Mouse (Mus musculus) liver, embryonic 15.5 days (tissue): ENCODE measurements at regions not wholly inside any gene's neighbourhood (a gene's known extent, or its start where the extent isn't known, plus 50 kb on each side); places are given as distances from the start of the nearest gene placed in this dataset.

Experiments
- ATAC-seq: fragments of 200-750 bp; cut with Nextera tagmentation; 2 replicates; pipeline ENCODE4 v1.8.0; 2017; ENCODE audit warnings: moderate number of reproducible peaks, mild to moderate bottlenecking, moderate library complexity; ENCODE audit not compliant: insufficient read depth
- H3K27ac ChIP-seq: fragments of 300-500 bp; sonication (generic); replicated peaks from 2 replicates; pipeline ENCODE4 v1.5.1; 2015; ENCODE audit warnings: mild to moderate bottlenecking, inconsistent platforms
- H3K27me3 ChIP-seq: fragments of 300-500 bp; sonication (generic); 2 replicates; pipeline ENCODE4 v1.6.1; 2015; ENCODE audit warnings: mild to moderate bottlenecking, inconsistent platforms
- H3K36me3 ChIP-seq: fragments of 300-500 bp; sonication (generic); replicated peaks from 2 replicates; pipeline ENCODE4 v1.6.1; 2015; ENCODE audit warnings: moderate library complexity, mild to moderate bottlenecking, inconsistent platforms
- H3K4me1 ChIP-seq: fragments of 300-500 bp; sonication (generic); replicated peaks from 2 replicates; pipeline ENCODE4 v1.6.1; 2015; ENCODE audit warnings: inconsistent platforms
- H3K4me2 ChIP-seq: fragments of 300-500 bp; sonication (generic); 2 replicates; pipeline ENCODE4 v1.6.1; 2015; ENCODE audit warnings: moderate library complexity, mild to moderate bottlenecking, inconsistent platforms
- H3K4me3 ChIP-seq: fragments of 300-500 bp; sonication (generic); replicated peaks from 2 replicates; pipeline ENCODE4 v1.5.1; 2015; ENCODE audit warnings: mild to moderate bottlenecking, inconsistent platforms
- H3K9ac ChIP-seq: fragments of 300-500 bp; sonication (generic); 2 replicates; pipeline ENCODE4 v1.6.1; 2015; ENCODE audit warnings: moderate library complexity, mild to moderate bottlenecking, inconsistent platforms
- H3K9me3 ChIP-seq: fragments of 300-500 bp; sonication (generic); replicated peaks from 2 replicates; pipeline ENCODE4 v1.6.1; 2016; ENCODE audit warnings: inconsistent platforms
- WGBS: fragments of 180-500 bp; shearing (Covaris S2); methylation state at CpG from one replicate; pipeline ENCODE4 v1.1.7; 2015; ENCODE audit warnings: mixed read lengths; ENCODE audit not compliant: insufficient replicate concordance; 5-methylcytosine and 5-hydroxymethylcytosine counted together

- WGBS, result 50% methylated on average over 3 of the region's 3 CpGs
- H3K4me3 ChIP-seq, result no peak overlapping the region
These were observed 56.6 kb upstream of the Chd6 start for GRCm38 (mm10) chr2:161165495-161165894.

GRCm38 (mm10) chr2:161164320-161164719 lies 55.4 kb upstream of the Chd6 start:
- no peak overlapping the region for H3K4me2 ChIP-seq
- H3K4me1 ChIP-seq, result no peaks in the 10 kb centered on the region
- H3K4me3 ChIP-seq, result no peak overlapping the region
- no peak overlapping the region for H3K27ac ChIP-seq
- H3K27me3 ChIP-seq, result no peaks in the 10 kb centered on the region
- H3K9ac ChIP-seq, result no peak overlapping the region
- ATAC-seq, result no peak
- H3K36me3 ChIP-seq, result no peaks in the 10 kb centered on the region
- 24% methylated on average over 5 of the region's 5 CpGs for WGBS
- no peaks in the 10 kb centered on the region for H3K9me3 ChIP-seq

More at GRCm38 (mm10) chr2:161165495-161165894, 56.6 kb upstream of the Chd6 start:
- Histone ChIP-seq H3K9ac (no peak overlapping the region), H3K4me1 (no peaks in the 10 kb centered on the region), H3K9me3 (no peaks in the 10 kb centered on the region), H3K36me3 (no peaks in the 10 kb centered on the region), H3K27me3 (no peaks in the 10 kb centered on the region), H3K4me2 (no peak overlapping the region), H3K27ac (no peak overlapping the region)
- ATAC-seq, result no peak
